Mouse (Mus musculus): Measurements from ENCODE around the gene Sspn.
A peak's percentile ranks its signal among the peaks of the same experiment; 100 is the strongest.

The Sspn gene

GRCm38 (mm10) chr6:145934001-145934696 lies 2.7 kb downstream of the Sspn start:
- peak; percentile 74 for DNase-seq (ENCODE audit: low spot score)

GRCm38 (mm10) chr6:145934697-145935240 lies 3.3 kb downstream of the Sspn start:
- no peak for DNase-seq (ENCODE audit: low spot score)

GRCm38 (mm10) chr6:145935912-145936311 lies 4.5 kb downstream of the Sspn start:
- DNase-seq (ENCODE audit: low spot score) = no peak

- no peak for DNase-seq (ENCODE audit: low spot score)
Observed at GRCm38 (mm10) chr6:145936511-145936910, 5.1 kb downstream of the Sspn start.

GRCm38 (mm10) chr6:145940852-145941251 lies 9.4 kb downstream of the Sspn start:
- DNase-seq (ENCODE audit: low spot score) = no peak

- DNase-seq (ENCODE audit: low spot score) = no peak
Observed at GRCm38 (mm10) chr6:145942263-145942966, 11.0 kb downstream of the Sspn start.

- DNase-seq (ENCODE audit: low spot score) = no peak
Observed at GRCm38 (mm10) chr6:145943414-145943813, 12.0 kb downstream of the Sspn start.

GRCm38 (mm10) chr6:145945700-145946344 lies 14.4 kb downstream of the Sspn start:
- DNase-seq (ENCODE audit: low spot score) = no peak

GRCm38 (mm10) chr6:145949049-145949448 lies 17.6 kb downstream of the Sspn start:
- DNase-seq (ENCODE audit: low spot score) = no peak

GRCm38 (mm10) chr6:145950626-145951025 lies 19.2 kb downstream of the Sspn start:
- no peak for DNase-seq (ENCODE audit: low spot score)

GRCm38 (mm10) chr6:145952594-145952993 lies 21.2 kb downstream of the Sspn start:
- DNase-seq (ENCODE audit: low spot score) = no peak

GRCm38 (mm10) chr6:145953121-145953896 lies 21.9 kb downstream of the Sspn start:
- DNase-seq (ENCODE audit: low spot score) = peak; percentile 50

- DNase-seq (ENCODE audit: low spot score) = no peak
Observed at GRCm38 (mm10) chr6:145957427-145957965, 26.1 kb downstream of the Sspn start.

GRCm38 (mm10) chr6:145958070-145958469 lies 26.6 kb downstream of the Sspn start:
- DNase-seq (ENCODE audit: low spot score) = no peak

GRCm38 (mm10) chr6:145961047-145961446 lies 29.6 kb downstream of the Sspn start:
- no peak for DNase-seq (ENCODE audit: low spot score)

- DNase-seq (ENCODE audit: low spot score) = no peak
Observed at GRCm38 (mm10) chr6:145963966-145964365, 32.5 kb downstream of the Sspn start.

- no peak for DNase-seq (ENCODE audit: low spot score)
Observed at GRCm38 (mm10) chr6:145967693-145968092, 36.3 kb downstream of the Sspn start.

GRCm38 (mm10) chr6:145968301-145968818 lies 36.9 kb downstream of the Sspn start:
- DNase-seq (ENCODE audit: low spot score) = peak; percentile 64

GRCm38 (mm10) chr6:145968821-145969220 lies 37.4 kb downstream of the Sspn start:
- no peak for DNase-seq (ENCODE audit: low spot score)

GRCm38 (mm10) chr6:145969572-145969971 lies 38.1 kb downstream of the Sspn start:
- no peak for DNase-seq (ENCODE audit: low spot score)

GRCm38 (mm10) chr6:145972107-145972506 lies 40.7 kb downstream of the Sspn start:
- no peak for DNase-seq (ENCODE audit: low spot score)
